Mouse (Mus musculus) 3134 (cell line): Measurements from ENCODE around the gene C2cd2.

Experiments
- DNase-seq: peaks from one replicate; pipeline ENCODE4 v3.0.0-alpha.2; 2011; ENCODE audit warnings: low spot score; ENCODE audit not compliant: insufficient read length; ENCODE audit errors: extremely low read depth

C2cd2 gene

DNA sequence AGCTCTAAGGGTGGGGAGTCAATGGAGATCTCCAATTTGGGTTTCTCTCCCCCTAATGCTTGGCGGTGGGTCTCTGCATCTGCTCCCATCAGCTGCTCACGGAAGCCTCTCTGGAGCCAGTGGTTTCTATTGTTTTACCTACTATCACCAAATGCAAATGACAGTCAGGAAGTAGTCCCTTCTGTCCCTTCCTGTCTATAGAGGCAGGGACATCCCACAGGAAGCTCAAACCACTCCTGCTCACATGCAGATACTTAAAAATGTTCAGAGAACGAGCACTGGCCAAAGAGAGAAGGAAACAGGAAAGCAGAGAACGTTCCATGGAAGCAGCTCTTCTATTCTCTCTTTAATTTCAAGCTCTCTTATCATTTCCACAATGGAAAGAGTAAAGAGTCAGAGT is 142.9 kb downstream of the C2cd2 start:
- no peak for DNase-seq

- DNase-seq: no peak
Measured at GRCm38 (mm10) chr16:97817414-97817813, 145.0 kb downstream of the C2cd2 start.

- DNase-seq: no peak
Measured at GRCm38 (mm10) chr16:97815269-97815668, 147.1 kb downstream of the C2cd2 start.

DNA sequence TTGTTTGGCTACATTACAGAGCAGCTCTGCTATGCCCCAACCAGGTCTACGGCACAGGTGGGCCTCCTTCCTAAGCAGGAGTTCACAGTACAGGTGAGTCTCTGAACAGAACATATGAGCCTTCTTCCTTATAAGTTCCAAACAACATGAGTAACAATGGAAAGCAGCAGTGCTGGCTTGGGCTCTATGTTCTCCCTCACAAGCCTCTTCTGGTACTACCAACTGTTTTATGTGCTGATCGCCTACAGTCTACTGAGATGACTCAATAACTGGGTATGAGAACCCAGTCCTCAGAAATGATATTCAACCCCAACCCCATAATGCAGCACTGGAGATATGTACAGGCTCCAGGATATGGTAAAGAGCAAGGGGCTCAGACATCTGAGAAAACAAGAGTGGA is 148.3 kb downstream of the C2cd2 start:
- no peak for DNase-seq

DNA sequence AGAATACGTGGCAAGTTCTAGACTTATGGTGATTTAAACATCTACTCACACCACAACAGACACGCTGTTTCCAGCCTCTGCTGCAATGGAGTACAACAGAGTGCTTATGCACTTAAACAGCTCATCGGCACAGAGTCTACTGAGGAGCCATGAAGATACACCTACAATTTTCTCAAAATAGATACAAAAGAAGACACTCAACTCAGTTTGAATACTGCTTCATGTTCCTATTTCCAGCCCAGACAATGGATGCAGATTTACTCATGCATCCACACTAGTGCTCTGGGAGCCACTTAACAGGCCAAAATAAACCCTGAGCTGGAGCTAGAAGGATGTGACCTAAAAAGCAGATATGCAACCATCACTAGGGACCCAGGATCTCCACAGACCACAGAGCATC is 153.5 kb downstream of the C2cd2 start:
- DNase-seq: no peak

GRCm38 (mm10) chr16:97805646-97806045 is 156.8 kb downstream of the C2cd2 start:
- DNase-seq: no peak
